Mouse (Mus musculus): ENCODE results near the gene Gm8764.
"Not testable (repeated sequence)": the region's sequence is repeated elsewhere in the genome, so short reads cannot be mapped to it uniquely, and the experiment has no call there.

DNA sequence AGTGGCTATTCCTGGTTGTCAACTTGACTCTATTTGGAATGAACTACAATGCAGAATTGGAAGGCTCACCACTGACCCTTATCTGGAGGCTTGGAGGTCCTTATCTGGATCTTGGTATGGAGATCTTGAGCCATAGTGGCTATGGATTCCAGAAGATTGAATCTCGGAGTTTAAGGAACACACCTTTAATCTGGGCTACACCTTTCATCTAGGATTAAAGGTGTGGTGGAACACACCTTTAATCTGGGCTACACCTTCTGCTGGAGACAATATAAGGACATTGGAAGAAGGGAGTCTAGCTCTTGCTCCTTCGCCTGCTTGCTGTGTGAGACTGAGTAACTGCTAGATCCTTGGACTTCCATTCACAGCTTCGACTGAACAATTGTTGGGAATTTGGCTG, 8.4 kb downstream of the Gm8764 start, which contains the start of gene Gm21304:
- not testable (repeated sequence) for TF ChIP-seq CTCF (conservative IDR thresholded peaks at IDR 0.05; ENCODE audit: insufficient read depth, insufficient read length, low read depth, low read length); POLR2A (IDR thresholded peaks at IDR 0.05; ENCODE audit: low read depth, low read length)

Measured in kidney, adult 2 months (tissue).